Mouse (Mus musculus) myocyte (in vitro differentiated cells): ENCODE results near the gene Apba1. TPM values are rescaled to one million over a fixed set of nuclear protein-coding genes. Genes with fewer than 3 reads are reported as not detected.

Experiments used
- H3K27me3 ChIP-seq: one replicate; pipeline ENCODE4 v1.6.1; 2011; ENCODE audit not compliant: control insufficient read depth, insufficient read depth, insufficient read length
- H3K36me3 ChIP-seq: one replicate; pipeline ENCODE4 v1.6.1; 2011; ENCODE audit not compliant: control insufficient read depth, insufficient read depth
- H3K4me2 ChIP-seq: one replicate; pipeline ENCODE4 v1.6.1; 2011; ENCODE audit warnings: low read depth, control low read depth
- H3K4me3 ChIP-seq: one replicate; pipeline ENCODE4 v1.5.1; 2011; ENCODE audit warnings: mild to moderate bottlenecking, control low read depth, moderate library complexity
- H3K79me2 ChIP-seq: one replicate; pipeline ENCODE4 v1.6.1; 2011; ENCODE audit not compliant: control insufficient read depth, insufficient read depth
- H3ac ChIP-seq: one replicate; pipeline ENCODE4 v1.6.1; 2011; ENCODE audit not compliant: control insufficient read depth, insufficient read length
- CEBPB ChIP-seq: IDR thresholded peaks from 2 replicates; pipeline ENCODE4 v1.6.1; 2011; ENCODE audit warnings: mild to moderate bottlenecking, moderate library complexity; ENCODE audit not compliant: poor library complexity, insufficient read depth, severe bottlenecking
- E2F4 ChIP-seq: IDR thresholded peaks from one replicate; pipeline ENCODE4 v1.6.1; 2011; ENCODE audit warnings: mild to moderate bottlenecking, control low read depth, moderate library complexity; ENCODE audit not compliant: insufficient read depth
- MAX ChIP-seq: IDR thresholded peaks from one replicate; pipeline ENCODE4 v1.6.1; 2011; ENCODE audit warnings: low read depth, mild to moderate bottlenecking, control low read depth
- MYOD1 ChIP-seq, 3 experiments: IDR thresholded peaks; one replicate each; pipeline ENCODE4 v1.6.1; 2011; ENCODE audit warnings: control low read depth in 2 of 3, low read depth in 2 of 3, mild to moderate bottlenecking in 2 of 3, moderate library complexity in 1 of 3; ENCODE audit not compliant: insufficient read length in 2 of 3, control insufficient read depth in 1 of 3
- MYOG ChIP-seq, 3 experiments: IDR thresholded peaks; one replicate each; pipeline ENCODE4 v1.6.1; 2011; ENCODE audit warnings: control low read depth in 2 of 3, low read depth in 2 of 3, mild to moderate bottlenecking in 2 of 3; ENCODE audit not compliant: insufficient read length in 2 of 3, control insufficient read depth in 1 of 3, insufficient read depth in 1 of 3
- POLR2A ChIP-seq: IDR thresholded peaks from one replicate; pipeline ENCODE4 v1.6.1; 2011; ENCODE audit warnings: low read depth, mild to moderate bottlenecking, control low read depth, moderate library complexity; ENCODE audit not compliant: insufficient read length
- POLR2AphosphoS2 ChIP-seq: IDR thresholded peaks from one replicate; pipeline ENCODE4 v1.6.1; 2011; ENCODE audit warnings: low read depth, control low read depth; ENCODE audit not compliant: insufficient read length
- REST ChIP-seq: IDR thresholded peaks from one replicate; pipeline ENCODE4 v1.6.1; 2011; ENCODE audit warnings: mild to moderate bottlenecking, control low read depth, moderate library complexity; ENCODE audit not compliant: insufficient read depth, insufficient read length
- SRF ChIP-seq: IDR thresholded peaks from one replicate; pipeline ENCODE4 v1.6.1; 2011; ENCODE audit warnings: low read depth; ENCODE audit not compliant: control insufficient read depth, insufficient read length
- TCF12 ChIP-seq: IDR thresholded peaks from one replicate; pipeline ENCODE4 v1.6.1; 2011; ENCODE audit warnings: mild to moderate bottlenecking, control low read depth; ENCODE audit not compliant: poor library complexity, insufficient read depth, severe bottlenecking
- TCF3 ChIP-seq: IDR thresholded peaks from one replicate; pipeline ENCODE4 v1.6.1; 2011; ENCODE audit warnings: low read depth, control low read depth; ENCODE audit not compliant: insufficient read length
- USF1 ChIP-seq: IDR thresholded peaks from one replicate; pipeline ENCODE4 v1.6.1; 2011; ENCODE audit warnings: low read depth, mild to moderate bottlenecking, control low read depth, moderate library complexity
- polyA plus RNA-seq: library from polyadenylated mRNA; unstranded; fragments of >200 nt; fragmentation: generic; extraction: Trizol; gene quantifications from one replicate; pipeline ENCODE4 v1.2.1, GENCODE M21; 2012; ENCODE audit warnings: missing spikeins

The Apba1 gene
- polyA plus RNA-seq, 1 experiment: 0.13 TPM

DNA sequence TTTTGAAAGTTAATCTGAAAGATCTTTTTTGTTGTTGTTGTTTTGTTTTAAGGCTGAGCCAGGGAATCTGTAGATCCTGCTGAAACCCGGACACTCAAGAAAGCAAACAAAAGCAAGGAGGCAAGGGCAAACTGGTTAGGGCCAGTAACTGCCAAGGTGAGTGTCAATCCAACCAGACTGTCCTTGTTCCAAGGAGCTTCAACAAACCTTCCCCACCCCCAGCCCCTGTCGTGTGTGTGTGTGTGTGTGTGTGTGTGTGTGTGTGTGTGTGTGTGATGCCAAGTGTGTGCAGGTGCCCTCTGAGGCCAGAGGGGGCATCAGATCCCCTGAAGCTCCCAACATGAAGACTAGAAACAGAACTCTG is 210.2 kb downstream of the Apba1 start:
- no peaks in the 10 kb centered on the region for H3K27me3 ChIP-seq
- no peak overlapping the region for H3K4me2 ChIP-seq
- no peaks in the 10 kb centered on the region for H3K79me2 ChIP-seq
- no peak for TF ChIP-seq POLR2AphosphoS2
- no peaks in the 10 kb centered on the region for H3K36me3 ChIP-seq
- no peak overlapping the region for H3ac ChIP-seq
- H3K4me3 ChIP-seq: no peak overlapping the region

- Histone ChIP-seq H3K27me3 (no peaks in the 10 kb centered on the region), H3K4me3 (no peak overlapping the region), H3ac (no peak overlapping the region), H3K79me2 (no peaks in the 10 kb centered on the region), H3K36me3 (no peaks in the 10 kb centered on the region), H3K4me2 (no peak overlapping the region)
- TF ChIP-seq MYOG (IDR thresholded peaks at IDR 0.05; ENCODE audit: control insufficient read depth in 1 of 3, insufficient read depth in 1 of 3, insufficient read length in 2 of 3, low read depth in 2 of 3) (no peak), POLR2A (no peak), MYOD1 (IDR thresholded peaks at IDR 0.05; ENCODE audit: control insufficient read depth in 1 of 3, insufficient read length in 2 of 3, low read depth in 2 of 3) (no peak), TCF3 (no peak), SRF (no peak), E2F4 (no peak), MAX (no peak), REST (no peak), CEBPB (no peak), POLR2AphosphoS2 (no peak), TCF12 (no peak), USF1 (no peak)
These were observed 211.7 kb downstream of the Apba1 start for GRCm38 (mm10) chr19:23970374-23970773.

DNA sequence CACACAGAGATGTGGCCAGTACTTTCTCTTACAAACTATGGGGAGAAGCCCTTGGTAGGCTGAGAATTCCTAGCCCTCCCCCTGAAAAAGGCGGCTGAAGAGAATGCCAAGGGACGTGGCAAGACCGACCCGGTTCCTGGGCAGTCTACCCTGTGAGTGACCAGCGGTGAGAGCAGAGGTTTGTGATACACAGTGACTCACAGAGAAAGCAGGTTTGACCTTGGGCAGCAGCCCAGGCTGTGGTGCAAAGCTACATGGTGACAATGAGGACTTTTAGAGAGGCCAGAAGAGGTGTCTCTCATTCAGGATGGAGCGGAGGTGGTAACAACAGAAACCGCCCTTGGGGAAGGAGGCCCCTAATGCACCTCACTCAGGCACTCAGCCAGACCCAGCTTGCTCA is 212.7 kb downstream of the Apba1 start:
- Histone ChIP-seq H3K4me3 (no peak overlapping the region), H3K79me2 (no peaks in the 10 kb centered on the region), H3K27me3 (no peaks in the 10 kb centered on the region), H3ac (no peak overlapping the region), H3K4me2 (no peak overlapping the region), H3K36me3 (no peaks in the 10 kb centered on the region)
- no peak for TF ChIP-seq TCF12
- TF ChIP-seq POLR2A: no peak
- no peak for TF ChIP-seq TCF3
- no peak for TF ChIP-seq MAX
- TF ChIP-seq MYOD1 (IDR thresholded peaks at IDR 0.05; ENCODE audit: control insufficient read depth in 1 of 3, insufficient read length in 2 of 3, low read depth in 2 of 3): no peak
- no peak for TF ChIP-seq MYOG (IDR thresholded peaks at IDR 0.05; ENCODE audit: control insufficient read depth in 1 of 3, insufficient read depth in 1 of 3, insufficient read length in 2 of 3, low read depth in 2 of 3)
- no peak for TF ChIP-seq CEBPB
- TF ChIP-seq E2F4: no peak
- TF ChIP-seq REST: no peak
- TF ChIP-seq USF1: no peak

DNA sequence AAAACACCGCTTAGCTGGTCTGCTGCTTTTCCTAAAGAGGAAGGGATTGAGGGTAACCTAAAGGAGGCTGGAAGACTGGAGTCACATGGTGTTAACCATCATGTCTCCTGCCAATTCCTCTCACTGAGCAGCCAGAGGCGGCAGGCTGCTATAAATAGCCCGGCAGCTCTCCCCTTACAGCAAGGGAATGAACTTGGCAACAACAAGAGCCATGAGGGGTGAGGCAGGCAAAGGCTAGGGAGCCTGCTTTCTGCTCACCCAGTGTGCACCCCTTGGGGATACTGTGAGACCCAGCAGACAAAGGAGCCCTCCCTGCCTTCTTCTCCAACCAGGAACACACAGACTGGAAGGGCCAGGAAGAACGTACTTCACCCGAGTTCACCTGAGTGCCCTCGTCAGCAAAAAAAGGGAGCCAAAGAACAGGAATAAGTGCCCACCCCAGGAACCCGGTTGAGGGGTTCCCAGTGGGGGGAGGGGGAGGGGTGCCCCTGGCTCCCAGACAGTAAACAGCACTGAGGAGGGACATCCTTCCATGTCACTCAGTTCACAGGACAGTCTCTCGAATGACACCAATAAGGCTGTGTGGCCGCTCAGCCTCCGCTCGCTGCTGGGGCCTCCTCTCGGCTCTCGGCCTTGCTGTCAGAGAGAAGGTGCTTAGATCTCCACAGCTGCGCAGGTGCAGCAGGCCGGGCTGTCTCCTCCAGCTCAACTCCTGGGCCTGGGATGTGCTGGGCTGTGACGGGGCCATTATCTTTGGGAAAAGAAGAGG is 214.4 kb downstream of the Apba1 start:
- Histone ChIP-seq H3ac (no peak overlapping the region), H3K27me3 (no peaks in the 10 kb centered on the region), H3K4me3 (no peak overlapping the region), H3K36me3 (no peaks in the 10 kb centered on the region), H3K4me2 (peak overlapping the region; percentile 8), H3K79me2 (no peaks in the 10 kb centered on the region)
- TF ChIP-seq POLR2A (no peak), USF1 (peak; percentile 70), MYOD1 (IDR thresholded peaks at IDR 0.05; ENCODE audit: control insufficient read depth in 1 of 3, insufficient read length in 2 of 3, low read depth in 2 of 3) (no peak)

GRCm38 (mm10) chr19:23977901-23978443 is 219.3 kb downstream of the Apba1 start:
- Histone ChIP-seq H3ac (no peak overlapping the region), H3K27me3 (no peaks in the 10 kb centered on the region), H3K79me2 (no peaks in the 10 kb centered on the region), H3K36me3 (no peaks in the 10 kb centered on the region), H3K4me2 (no peak overlapping the region), H3K4me3 (no peak overlapping the region)
- TF ChIP-seq CEBPB (no peak), POLR2AphosphoS2 (no peak), TCF12 (no peak), USF1 (no peak), MYOD1 (IDR thresholded peaks at IDR 0.05; ENCODE audit: control insufficient read depth in 1 of 3, insufficient read length in 2 of 3, low read depth in 2 of 3) (no peak), SRF (no peak), MAX (no peak), POLR2A (no peak), TCF3 (no peak), MYOG (IDR thresholded peaks at IDR 0.05; ENCODE audit: control insufficient read depth in 1 of 3, insufficient read depth in 1 of 3, insufficient read length in 2 of 3, low read depth in 2 of 3) (no peak), REST (no peak), E2F4 (no peak)
